Mouse (Mus musculus) heart, embryonic 16.5 days (tissue): Measurements from ENCODE around the gene Smim27. TPM values are rescaled to one million over a fixed set of nuclear protein-coding genes. Genes with fewer than 3 reads are reported as not detected.
"Not testable (repeated sequence)": the region's sequence is repeated elsewhere in the genome, so short reads cannot be mapped to it uniquely, and the experiment has no call there.

Source experiments
- ATAC-seq: fragments of 200-750 bp; cut with Nextera tagmentation; replicated peaks from 2 replicates; pipeline ENCODE4 v1.8.0; 2017; ENCODE audit warnings: moderate number of reproducible peaks; ENCODE audit not compliant: insufficient read depth, low FRiP score; ENCODE audit errors: extremely low read depth
- H3K27ac ChIP-seq: fragments of 300-500 bp; sonication (generic); 2 replicates; pipeline ENCODE4 v1.5.1; 2014; ENCODE audit warnings: mild to moderate bottlenecking, low read length, control low read depth, moderate library complexity
- H3K27me3 ChIP-seq: fragments of 300-500 bp; sonication (generic); 2 replicates; pipeline ENCODE4 v1.6.1; 2014; ENCODE audit warnings: low read length, mixed read lengths; ENCODE audit not compliant: control insufficient read depth, insufficient read depth
- H3K36me3 ChIP-seq: fragments of 300-500 bp; sonication (generic); 2 replicates; pipeline ENCODE4 v1.6.1; 2014; ENCODE audit not compliant: control insufficient read depth, insufficient read depth
- H3K4me1 ChIP-seq: fragments of 300-500 bp; sonication (generic); 2 replicates; pipeline ENCODE4 v1.6.1; 2014; ENCODE audit warnings: low read length, mixed read lengths; ENCODE audit not compliant: control insufficient read depth, insufficient read depth
- H3K4me2 ChIP-seq: fragments of 300-500 bp; sonication (generic); 2 replicates; pipeline ENCODE4 v1.6.1; 2014; ENCODE audit warnings: low read depth, mild to moderate bottlenecking, control low read depth, low read length
- H3K4me3 ChIP-seq: fragments of 300-500 bp; sonication (generic); 2 replicates; pipeline ENCODE4 v1.5.1; 2014; ENCODE audit warnings: mild to moderate bottlenecking, control low read depth, low read length
- H3K9ac ChIP-seq: fragments of 300-500 bp; sonication (generic); 2 replicates; pipeline ENCODE4 v1.6.1; 2014; ENCODE audit warnings: low read length, control low read depth
- H3K9me3 ChIP-seq: fragments of 300-500 bp; sonication (generic); replicated peaks from 2 replicates; pipeline ENCODE4 v1.6.1; 2016; ENCODE audit warnings: low read length; ENCODE audit not compliant: control insufficient read depth
- WGBS: fragments of 180-500 bp; shearing (Covaris S2); extraction: QIAGEN DNeasy Blood & Tissue Kit; methylation state at CpG from one replicate; pipeline ENCODE4 v1.1.7; 2014; 5-methylcytosine and 5-hydroxymethylcytosine counted together
- polyA plus RNA-seq: library from polyadenylated mRNA; unstranded; fragments of >200 nt; fragmentation: Nextera tagmentation; extraction: Ambion mirVana; gene quantifications from 2 replicates; pipeline ENCODE4 v1.2.1, GENCODE M21; 2015

Smim27 gene
- polyA plus RNA-seq, 1 experiment from 2014 or later = 31.7 TPM

DNA sequence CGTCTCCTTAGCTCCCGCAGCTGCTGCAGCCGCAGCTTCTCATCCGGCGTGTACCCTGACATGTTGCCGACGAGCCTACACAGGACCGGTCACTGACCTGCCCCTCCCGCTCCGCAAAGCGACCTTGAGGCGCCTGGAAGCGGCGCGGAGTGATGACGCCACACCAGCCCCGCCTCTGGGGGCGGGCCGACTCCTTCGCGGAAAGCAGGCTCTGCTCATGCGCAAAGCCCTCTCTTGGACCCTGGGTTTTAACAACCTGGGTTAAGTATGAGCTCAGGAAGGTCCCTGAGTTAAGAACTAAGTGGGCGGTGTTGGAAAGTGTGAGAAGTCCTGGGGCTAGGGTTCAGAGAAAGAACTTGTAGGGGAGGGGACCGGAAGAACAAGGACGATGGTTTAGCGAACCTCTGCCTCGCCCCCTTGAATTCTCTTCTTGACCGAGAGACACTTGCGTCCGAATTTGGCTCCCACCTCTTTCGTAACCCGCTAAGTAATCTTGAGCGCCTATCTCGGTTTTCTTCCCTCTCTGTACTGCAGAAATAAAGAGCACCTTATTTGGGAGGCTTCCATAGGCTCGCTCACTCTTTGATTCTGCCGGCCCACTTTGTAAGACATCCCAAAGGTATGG is 10.0 kb downstream of the Smim27 start, which contains the start of gene Ndufb6:
TSS of gene Ndufb6 (minus strand) at position 146 of the 625 bp plus-strand sequence.
- peak; percentile 97 for ATAC-seq
- peak within 1 kb of the TSS; percentile 93 for H3K27ac ChIP-seq
- peak within 1 kb of the TSS; percentile 78 for H3K4me2 ChIP-seq
- H3K4me3 ChIP-seq = peak within 1 kb of the TSS; percentile 99
- peak within 1 kb of the TSS; percentile 98 for H3K9ac ChIP-seq
- H3K27me3 ChIP-seq = no peaks in the 10 kb centered on the region
- under 1% methylated on average over 36 of the region's 36 CpGs for WGBS
- peaks cover 16% of the 10 kb centered on the region; the same call in 1 of the 2 replicates for H3K36me3 ChIP-seq
- H3K9me3 ChIP-seq = no peaks in the 10 kb centered on the region
- peaks cover 12% of the 10 kb centered on the region for H3K4me1 ChIP-seq

DNA sequence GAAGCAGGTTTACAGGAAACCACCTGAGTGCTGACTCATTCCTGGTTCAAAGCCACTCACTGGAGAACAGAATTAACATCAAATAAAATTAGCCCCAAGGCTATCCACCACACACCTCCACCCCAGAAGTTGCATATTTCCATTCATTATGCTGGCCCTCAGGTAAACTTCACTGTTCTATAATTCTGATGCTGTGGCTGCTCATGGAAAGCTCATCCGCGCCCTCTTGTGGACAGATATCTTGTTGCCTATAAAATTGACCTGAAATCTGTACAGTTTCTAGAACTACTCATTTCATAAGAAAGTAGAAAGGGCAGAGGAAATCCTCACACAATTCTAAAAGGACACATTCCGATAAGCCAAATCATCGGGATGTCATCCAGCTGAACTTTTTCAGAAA is 16.2 kb downstream of the Smim27 start:
- no peak overlapping the region for H3K9ac ChIP-seq
- no peaks in the 10 kb centered on the region for H3K27me3 ChIP-seq
- no peaks in the 10 kb centered on the region for H3K36me3 ChIP-seq
- no peaks in the 10 kb centered on the region for H3K4me1 ChIP-seq
- no peak overlapping the region for H3K4me2 ChIP-seq
- H3K4me3 ChIP-seq = no peak overlapping the region
- no peak overlapping the region for H3K27ac ChIP-seq
- peaks cover 3% of the 10 kb centered on the region; the same call in 1 of the 2 replicates for H3K9me3 ChIP-seq
- WGBS = 14% methylated on average over 4 of the region's 4 CpGs
- no peak for ATAC-seq

DNA sequence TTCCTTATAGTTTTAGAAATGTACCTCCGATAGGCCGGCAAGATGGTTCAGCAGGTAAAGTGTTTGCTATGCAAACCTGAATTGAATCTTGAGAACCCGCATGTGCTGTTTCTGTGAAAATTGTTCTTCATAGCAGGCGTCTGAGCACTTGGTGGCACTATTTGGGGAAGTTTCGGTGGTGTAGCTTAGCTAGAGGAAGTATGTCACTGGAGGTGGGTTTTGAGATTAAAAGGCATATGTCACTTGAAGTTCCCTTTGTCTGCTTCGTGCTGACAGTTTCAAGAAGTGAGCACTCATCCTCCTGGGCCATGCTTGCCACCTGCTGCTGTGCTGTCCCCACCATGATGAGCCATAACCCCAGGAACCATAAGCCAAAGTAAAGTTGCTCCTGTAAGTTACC is 18.0 kb downstream of the Smim27 start:
- no peaks in the 10 kb centered on the region for H3K36me3 ChIP-seq
- no peak overlapping the region for H3K4me2 ChIP-seq
- H3K27me3 ChIP-seq = no peaks in the 10 kb centered on the region
- no peak for ATAC-seq
- H3K4me1 ChIP-seq = no peaks in the 10 kb centered on the region
- H3K9me3 ChIP-seq = peaks cover 4% of the 10 kb centered on the region; the same call in 1 of the 2 replicates
- H3K9ac ChIP-seq = no peak overlapping the region
- WGBS = 66% methylated on average over 6 of the region's 6 CpGs
- no peak overlapping the region for H3K27ac ChIP-seq
- H3K4me3 ChIP-seq = no peak overlapping the region

DNA sequence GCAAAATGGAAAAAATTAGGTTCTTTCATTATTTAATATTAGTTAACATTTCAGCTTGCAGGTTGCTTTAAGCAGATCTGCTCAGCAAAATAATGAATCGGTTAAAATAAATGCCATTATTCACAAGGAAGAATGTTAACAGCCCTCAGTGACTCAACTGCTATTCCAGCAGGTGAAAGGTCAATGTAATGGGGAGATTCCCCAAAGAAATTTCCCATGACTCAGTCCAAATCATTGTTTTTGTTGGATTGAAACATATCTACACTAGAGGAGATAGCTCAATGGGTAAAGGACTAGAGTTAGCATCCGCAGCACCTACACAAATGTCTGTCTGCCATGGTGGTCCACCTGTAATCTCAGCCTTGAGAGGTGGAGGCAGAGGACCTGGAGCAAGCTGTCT is 19.7 kb downstream of the Smim27 start:
- WGBS = 82% methylated on average over 2 of the region's 2 CpGs
- Histone ChIP-seq H3K27ac (no peak overlapping the region), H3K27me3 (no peaks in the 10 kb centered on the region), H3K4me3 (no peak overlapping the region), H3K4me1 (no peaks in the 10 kb centered on the region), H3K36me3 (no peaks in the 10 kb centered on the region), H3K4me2 (no peak overlapping the region), H3K9ac (no peak overlapping the region), H3K9me3 (peaks cover 8% of the 10 kb centered on the region)
- no peak for ATAC-seq

DNA sequence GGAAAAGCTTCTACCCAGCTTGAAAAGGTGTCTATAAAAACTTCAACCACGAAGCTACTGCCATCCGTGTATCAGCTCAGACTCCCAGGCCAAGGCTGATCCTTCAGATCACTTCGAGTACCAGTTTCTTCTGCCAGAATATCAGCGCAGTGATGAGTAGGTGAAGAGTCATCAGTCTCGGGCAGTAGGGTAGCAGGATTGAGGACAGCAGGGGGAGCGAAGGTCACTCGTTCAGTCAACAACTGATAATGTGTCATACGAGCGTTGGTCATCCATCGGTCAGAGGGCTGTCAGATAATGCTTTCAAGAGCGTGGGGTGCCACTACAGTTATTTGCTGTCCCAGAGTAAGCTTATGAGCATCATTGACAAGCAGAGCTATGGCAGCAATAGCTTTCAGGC is 22.1 kb downstream of the Smim27 start:
- H3K36me3 ChIP-seq, H3K27ac ChIP-seq, H3K27me3 ChIP-seq, ATAC-seq, H3K4me1 ChIP-seq, H3K4me2 ChIP-seq, H3K4me3 ChIP-seq, H3K9ac ChIP-seq: not testable (repeated sequence)
- peaks cover 12% of the 10 kb centered on the region for H3K9me3 ChIP-seq
- 82% methylated on average over 11 of the region's 11 CpGs for WGBS

DNA sequence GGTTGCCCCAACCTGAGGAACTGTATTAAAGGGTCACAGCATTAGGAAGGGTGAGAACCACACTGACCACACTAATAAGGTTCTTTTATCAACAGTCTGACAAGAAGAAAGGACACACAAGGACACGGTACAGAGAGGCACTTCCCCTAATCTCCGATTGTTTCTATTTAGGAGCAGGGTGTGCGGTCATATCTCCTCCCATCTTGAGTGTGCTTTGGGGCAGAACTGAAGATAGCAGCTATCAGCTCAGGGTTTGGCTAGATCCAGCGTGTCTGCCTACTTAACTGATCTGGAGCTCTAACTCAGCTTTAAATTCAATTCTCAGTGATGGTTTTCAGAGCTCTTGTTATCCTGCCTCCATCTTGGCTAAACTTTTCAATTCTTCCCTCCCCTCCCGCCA is 29.8 kb downstream of the Smim27 start:
- Histone ChIP-seq H3K9ac (no peak overlapping the region), H3K36me3 (no peaks in the 10 kb centered on the region), H3K9me3 (peaks cover 6% of the 10 kb centered on the region; the same call in 1 of the 2 replicates), H3K4me1 (peaks cover 4% of the 10 kb centered on the region), H3K27me3 (no peaks in the 10 kb centered on the region), H3K27ac (no peak overlapping the region), H3K4me2 (no peak overlapping the region), H3K4me3 (no peak overlapping the region)
- WGBS = 30% methylated on average over 5 of the region's 5 CpGs
- no peak for ATAC-seq

DNA sequence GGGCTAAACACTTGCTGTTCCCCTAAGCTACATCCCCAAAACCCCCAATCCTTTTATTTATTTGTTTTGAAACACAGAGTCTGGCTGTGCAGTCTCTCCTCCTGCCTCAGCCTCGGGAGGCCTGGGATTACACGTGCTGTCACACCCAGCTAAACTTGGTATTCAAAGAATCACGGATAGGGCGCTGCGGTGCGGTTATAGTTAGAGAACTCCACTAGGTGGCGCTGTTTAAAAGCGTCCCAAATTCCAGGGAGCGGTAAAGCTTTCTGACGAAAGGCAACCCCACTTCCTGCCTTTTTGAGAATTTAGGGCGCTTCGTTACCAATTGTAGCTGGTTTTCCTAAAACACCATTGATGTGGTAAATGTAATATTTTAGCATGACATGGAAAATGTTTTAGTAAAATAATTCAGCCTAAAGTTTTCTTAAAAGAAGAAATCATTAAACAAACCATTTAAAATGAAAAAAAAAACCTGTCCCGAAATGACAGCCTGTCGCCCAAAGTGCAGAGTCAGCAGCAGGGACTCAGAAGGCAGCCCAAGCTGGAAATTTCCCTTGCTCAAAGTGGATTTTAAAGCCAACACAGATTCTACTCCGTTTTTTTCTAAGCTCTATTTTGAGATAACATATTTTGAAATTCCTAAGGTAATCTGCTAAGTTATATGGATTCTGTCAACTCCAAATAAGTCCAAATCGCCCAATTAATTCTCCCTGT is 31.9 kb downstream of the Smim27 start:
- Histone ChIP-seq H3K4me1 (peaks cover 4% of the 10 kb centered on the region), H3K9me3 (0 out of 2 replicates have a peak, but pooled peaks cover 2% of the 10 kb centered on the region), H3K27me3 (no peaks in the 10 kb centered on the region), H3K9ac (no peak overlapping the region), H3K36me3 (no peaks in the 10 kb centered on the region), H3K4me2 (peak overlapping the region; percentile 54; the same call in 1 of the 2 replicates), H3K4me3 (peak overlapping the region; percentile 15), H3K27ac (no peak overlapping the region)
- 0 out of 2 replicates have a peak, but pooled peaks have one; percentile 41 for ATAC-seq
- WGBS = 9% methylated on average over 16 of the region's 16 CpGs

DNA sequence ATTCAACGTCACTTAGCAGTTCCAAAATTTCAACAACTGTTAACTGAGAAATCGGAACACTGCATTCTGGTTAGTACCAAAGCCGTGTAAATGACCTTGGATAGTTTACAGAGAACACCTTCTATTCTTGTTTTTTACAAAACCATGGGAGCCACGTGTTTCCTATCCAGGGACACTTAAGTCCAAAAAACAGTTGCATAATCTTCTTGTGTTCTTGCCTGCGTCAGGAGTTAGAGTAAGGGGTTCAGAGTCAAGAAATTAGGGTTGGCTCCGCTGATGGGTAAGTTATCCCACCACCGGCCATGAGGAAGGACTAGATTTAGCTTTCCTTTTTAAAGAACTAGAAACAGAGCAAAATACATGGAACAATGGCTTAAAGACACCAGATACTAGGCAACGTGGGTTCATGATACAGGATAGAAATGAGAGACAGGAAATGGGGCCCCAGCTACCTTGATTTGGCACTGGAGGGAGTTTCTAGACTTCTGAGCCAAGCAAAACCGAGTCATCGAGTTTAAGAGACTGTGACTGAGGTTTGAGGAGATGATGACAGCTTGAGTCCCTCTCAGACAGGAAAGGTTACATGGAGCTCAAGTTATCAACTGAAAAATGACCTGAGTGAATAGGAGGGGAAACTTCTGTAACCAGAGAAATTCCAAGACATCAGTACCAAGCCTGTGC is 33.2 kb downstream of the Smim27 start:
- ATAC-seq = no peak
- H3K36me3 ChIP-seq = no peaks in the 10 kb centered on the region
- H3K27me3 ChIP-seq = no peaks in the 10 kb centered on the region
- no peak overlapping the region for H3K27ac ChIP-seq
- H3K4me1 ChIP-seq = peaks cover 4% of the 10 kb centered on the region
- no peak overlapping the region for H3K9ac ChIP-seq
- H3K4me3 ChIP-seq = no peak overlapping the region
- no peak overlapping the region for H3K4me2 ChIP-seq
- 53% methylated on average over 10 of the region's 10 CpGs for WGBS
- H3K9me3 ChIP-seq = no peaks in the 10 kb centered on the region

DNA sequence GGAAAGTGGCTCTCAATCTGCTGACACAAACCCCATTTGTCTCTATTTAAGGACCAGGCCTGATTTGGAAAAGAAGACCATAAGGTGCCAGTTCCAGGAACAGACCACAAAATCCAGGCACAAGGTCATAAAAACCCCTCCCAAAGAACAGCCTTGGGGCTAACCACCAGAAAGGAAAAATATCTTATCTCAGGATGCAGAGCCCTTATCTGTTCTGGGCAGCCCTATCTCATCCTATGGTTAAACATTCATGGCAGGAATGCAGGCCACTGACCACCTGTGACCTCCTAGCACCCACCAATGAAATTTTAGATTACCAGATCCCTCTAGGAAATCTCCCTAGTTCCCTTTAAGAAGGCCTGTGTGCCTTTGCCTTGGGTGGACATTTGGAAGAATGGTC is 40.3 kb downstream of the Smim27 start:
- H3K9ac ChIP-seq = no peak overlapping the region
- no peaks in the 10 kb centered on the region for H3K4me1 ChIP-seq
- no peak overlapping the region for H3K4me3 ChIP-seq
- H3K27ac ChIP-seq = no peak overlapping the region
- no peaks in the 10 kb centered on the region for H3K27me3 ChIP-seq
- H3K4me2 ChIP-seq = no peak overlapping the region
- no peaks in the 10 kb centered on the region for H3K9me3 ChIP-seq
- no peak for ATAC-seq
- H3K36me3 ChIP-seq = no peaks in the 10 kb centered on the region
